Mouse (Mus musculus): ENCODE data around the gene Prox1. TPM values are rescaled to one million over a fixed set of nuclear protein-coding genes. Genes with fewer than 3 reads are reported as not detected.
A peak's percentile ranks its signal among the peaks of the same experiment; 100 is the strongest.

Prox1 gene
- polyA plus RNA-seq, 1 experiment from 2014 or later, result 18.3 TPM

DNA sequence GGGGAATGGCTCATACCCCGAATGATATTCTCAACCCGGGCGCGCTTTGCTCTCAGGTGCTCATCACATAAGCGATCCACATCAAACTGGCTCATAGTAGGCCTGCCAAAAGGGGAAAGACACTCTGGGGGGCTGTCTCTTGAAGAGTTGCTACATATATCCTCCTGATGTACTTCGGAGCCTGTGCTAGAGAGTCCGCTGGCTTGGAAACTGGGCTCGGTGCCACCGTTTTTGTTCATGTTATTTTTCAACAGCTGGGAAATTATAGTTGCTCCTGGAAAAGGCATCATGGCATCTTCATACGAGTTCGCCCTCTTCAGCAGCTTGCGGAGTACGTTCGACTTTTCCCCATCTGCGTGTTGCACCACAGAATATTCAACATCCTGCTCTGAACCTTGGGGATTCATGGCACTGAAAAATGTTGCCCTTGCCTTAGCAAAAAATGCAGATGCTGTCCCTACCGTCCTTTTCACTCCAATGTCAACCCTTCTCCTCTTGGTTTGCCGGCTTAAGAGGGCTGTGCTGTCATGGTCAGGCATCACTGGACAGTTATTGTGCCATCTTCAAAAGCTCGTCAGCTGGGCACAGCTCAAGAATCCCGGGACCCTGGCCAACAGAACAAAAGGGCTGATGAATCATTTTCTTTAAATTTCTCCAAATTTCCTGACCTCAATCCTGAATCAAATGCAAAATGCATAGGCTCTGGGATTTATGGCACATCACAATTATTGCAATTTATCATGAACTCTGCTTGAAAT, 8.6 kb downstream of the Prox1 start:
- H3K4me3 ChIP-seq, result no peak overlapping the region
- peak overlapping the region; percentile 21; the same call in 1 of the 2 replicates for H3K4me2 ChIP-seq
- H3K9ac ChIP-seq, result no peak overlapping the region
- WGBS, result 66% methylated on average over 19 of the region's 19 CpGs
- peaks cover 17% of the 10 kb centered on the region for H3K4me1 ChIP-seq (replicated peaks)
- H3K36me3 ChIP-seq, result peaks cover 13% of the 10 kb centered on the region
- H3K9me3 ChIP-seq (replicated peaks), result no peaks in the 10 kb centered on the region
- no peak for ATAC-seq (replicated peaks; ENCODE audit: insufficient number of reproducible peaks, insufficient read depth, low FRiP score, low read depth)
- H3K27me3 ChIP-seq, result no peaks in the 10 kb centered on the region
- peak overlapping the region; percentile 8; the same call in 1 of the 2 replicates for H3K27ac ChIP-seq

DNA sequence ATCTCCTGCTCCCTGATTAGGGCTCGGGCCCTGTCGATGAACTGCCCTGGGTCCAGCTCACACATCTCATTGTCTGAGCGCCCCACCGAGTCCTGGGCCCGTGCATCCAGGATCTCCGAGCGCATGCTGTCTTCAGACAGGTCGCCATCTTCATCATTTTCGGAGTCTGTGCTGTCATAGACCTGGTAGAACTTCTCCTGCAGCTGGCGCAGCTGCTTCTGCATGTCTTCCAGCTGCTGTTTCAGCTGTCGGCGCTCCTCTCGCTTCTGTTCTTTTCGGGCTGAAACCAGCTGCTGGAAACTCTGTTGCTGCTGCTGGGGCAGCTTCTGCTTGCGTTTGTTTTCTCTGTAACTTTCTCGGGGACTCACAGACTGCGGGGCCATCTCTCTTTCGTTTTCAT, 9.2 kb downstream of the Prox1 start:
- Histone ChIP-seq H3K4me1 (replicated peaks) (peaks cover 17% of the 10 kb centered on the region), H3K4me3 (no peak overlapping the region), H3K9ac (no peak overlapping the region)

DNA sequence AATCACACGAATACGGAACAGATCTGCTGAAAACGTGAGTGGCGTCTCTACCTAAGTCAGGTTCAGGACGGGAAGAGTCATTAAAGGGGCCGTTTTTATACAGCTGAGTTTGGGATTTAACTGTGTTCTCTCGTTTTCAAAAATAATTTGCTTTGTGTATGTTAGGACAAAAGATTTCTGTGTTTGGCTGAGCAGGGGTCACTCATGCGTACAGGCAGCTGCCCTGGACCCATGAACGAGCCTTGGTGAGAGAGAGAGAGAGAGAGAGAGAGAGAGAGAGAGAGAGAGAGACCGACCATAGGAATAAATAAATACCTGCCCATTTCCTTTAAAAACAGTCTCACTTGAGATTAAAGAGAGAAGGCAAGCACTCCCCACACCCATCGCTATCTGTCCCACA, 11.1 kb downstream of the Prox1 start:
- peaks cover 14% of the 10 kb centered on the region for H3K4me1 ChIP-seq (replicated peaks)
- H3K4me3 ChIP-seq, result no peak overlapping the region
- H3K9me3 ChIP-seq (replicated peaks), result no peaks in the 10 kb centered on the region
- H3K9ac ChIP-seq, result no peak overlapping the region
- H3K27me3 ChIP-seq, result no peaks in the 10 kb centered on the region
- H3K27ac ChIP-seq, result no peak overlapping the region
- ATAC-seq (replicated peaks; ENCODE audit: insufficient number of reproducible peaks, insufficient read depth, low FRiP score, low read depth), result no peak
- 79% methylated on average over 11 of the region's 11 CpGs for WGBS
- H3K4me2 ChIP-seq, result no peak overlapping the region
- H3K36me3 ChIP-seq, result peaks cover 13% of the 10 kb centered on the region

More for the DNA sequence above, 9.2 kb downstream of the Prox1 start:
- Histone ChIP-seq H3K36me3 (peaks cover 13% of the 10 kb centered on the region), H3K27ac (peak overlapping the region; percentile 8; the same call in 1 of the 2 replicates), H3K4me2 (peak overlapping the region; percentile 21; the same call in 1 of the 2 replicates), H3K9me3 (replicated peaks) (no peaks in the 10 kb centered on the region), H3K27me3 (no peaks in the 10 kb centered on the region)
- WGBS, result 73% methylated on average over 18 of the region's 18 CpGs
- no peak for ATAC-seq (replicated peaks; ENCODE audit: insufficient number of reproducible peaks, insufficient read depth, low FRiP score, low read depth)

DNA sequence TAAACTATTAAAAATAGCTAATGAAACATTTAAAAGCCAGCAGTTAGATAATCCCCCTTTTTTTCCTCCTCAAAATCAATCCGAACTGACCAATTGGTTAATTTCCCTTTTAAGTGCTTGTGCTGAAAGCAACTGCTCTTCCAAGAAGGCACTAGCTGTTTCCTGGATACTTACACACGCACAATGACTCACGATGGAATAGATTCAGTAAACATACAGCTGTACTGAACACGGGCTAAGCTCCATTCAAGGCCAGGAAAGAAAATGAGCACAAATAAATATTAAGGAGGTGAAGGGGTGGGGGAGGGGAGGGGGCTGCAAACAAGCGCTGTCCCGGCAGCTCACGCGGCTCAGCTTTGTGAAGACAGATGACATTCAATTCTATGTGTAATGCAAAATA, 14.8 kb downstream of the Prox1 start:
- Histone ChIP-seq H3K4me3 (no peak overlapping the region), H3K9me3 (replicated peaks) (no peaks in the 10 kb centered on the region), H3K27me3 (no peaks in the 10 kb centered on the region), H3K9ac (no peak overlapping the region), H3K27ac (no peak overlapping the region), H3K36me3 (peaks cover 12% of the 10 kb centered on the region), H3K4me1 (replicated peaks) (no peaks in the 10 kb centered on the region; the same call in 1 of the 2 replicates), H3K4me2 (no peak overlapping the region)
- WGBS, result 50% methylated on average over 8 of the region's 8 CpGs
- no peak for ATAC-seq (replicated peaks; ENCODE audit: insufficient number of reproducible peaks, insufficient read depth, low FRiP score, low read depth)

DNA sequence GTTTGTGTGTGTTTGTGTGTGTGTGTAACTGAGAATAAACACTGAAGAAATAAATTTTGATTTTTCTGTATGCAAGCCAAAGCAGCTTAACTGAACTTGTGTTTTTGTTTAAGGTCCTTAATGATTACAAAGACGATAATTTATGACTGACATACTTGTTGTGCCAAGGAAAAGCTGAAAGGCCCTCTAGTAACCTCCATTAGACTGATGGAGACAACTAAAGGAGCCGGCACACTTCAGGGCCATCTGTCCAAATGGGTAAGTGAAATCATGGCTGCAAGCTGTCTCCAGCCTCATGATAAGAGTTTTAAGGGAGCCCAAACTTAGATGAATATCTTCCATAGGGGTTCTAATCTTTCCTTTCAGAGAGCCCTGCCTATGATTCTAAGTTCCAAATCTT, 15.5 kb downstream of the Prox1 start:
- no peak for ATAC-seq (replicated peaks; ENCODE audit: insufficient number of reproducible peaks, insufficient read depth, low FRiP score, low read depth)
- H3K27me3 ChIP-seq, result no peaks in the 10 kb centered on the region

DNA sequence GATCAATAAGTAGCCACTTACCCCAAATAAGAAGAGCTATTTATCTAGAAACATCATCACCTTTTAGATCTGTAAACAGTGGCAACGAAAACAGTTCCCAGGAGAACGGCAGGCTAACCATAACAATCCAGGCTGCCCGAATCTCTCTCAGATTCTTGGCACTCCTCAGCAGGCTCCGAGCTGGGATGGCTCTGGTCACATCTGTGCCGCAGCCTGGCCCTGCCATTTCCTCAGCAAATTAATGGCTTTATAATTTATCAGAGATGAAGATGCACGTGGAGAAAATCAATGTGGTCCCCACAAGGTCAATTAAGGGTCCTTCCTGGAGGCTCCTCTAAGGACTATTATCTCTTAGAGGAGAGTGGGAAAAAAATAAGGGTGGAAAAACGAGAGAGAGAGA, 16.2 kb downstream of the Prox1 start:
- Histone ChIP-seq H3K27me3 (no peaks in the 10 kb centered on the region), H3K4me3 (no peak overlapping the region), H3K9ac (no peak overlapping the region), H3K27ac (no peak overlapping the region), H3K4me2 (no peak overlapping the region), H3K36me3 (peaks cover 4% of the 10 kb centered on the region; the same call in 1 of the 2 replicates), H3K4me1 (replicated peaks) (peaks cover 7% of the 10 kb centered on the region), H3K9me3 (replicated peaks) (no peaks in the 10 kb centered on the region)
- ATAC-seq (replicated peaks; ENCODE audit: insufficient number of reproducible peaks, insufficient read depth, low FRiP score, low read depth), result no peak
- WGBS, result 34% methylated on average over 7 of the region's 7 CpGs

More for the DNA sequence above, 15.5 kb downstream of the Prox1 start:
- Histone ChIP-seq H3K27ac (no peak overlapping the region), H3K36me3 (peaks cover 5% of the 10 kb centered on the region), H3K4me2 (no peak overlapping the region), H3K4me1 (replicated peaks) (no peaks in the 10 kb centered on the region; the same call in 1 of the 2 replicates), H3K9ac (no peak overlapping the region), H3K9me3 (replicated peaks) (no peaks in the 10 kb centered on the region), H3K4me3 (no peak overlapping the region)
- whole genome bisulfite sequencing, result 54% methylated on average over 2 of the region's 2 CpGs

DNA sequence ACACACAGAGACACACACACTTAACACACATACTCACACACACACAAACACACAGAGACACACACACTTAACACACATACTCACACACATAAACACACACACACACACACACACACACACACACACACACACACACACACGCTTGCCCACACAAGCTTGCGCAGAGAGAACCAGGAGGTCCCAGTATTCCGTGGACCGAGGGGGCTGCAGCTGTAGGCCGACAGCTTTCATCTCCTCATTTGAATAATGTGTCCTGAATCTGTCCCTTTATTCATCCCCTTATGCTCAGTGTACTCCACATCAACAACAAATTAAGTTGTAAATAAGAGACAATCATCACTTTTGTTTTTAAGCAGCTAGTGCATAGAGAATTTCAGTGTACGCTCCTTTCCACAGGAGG, 17.9 kb downstream of the Prox1 start:
- Histone ChIP-seq H3K4me2 (no peak overlapping the region), H3K9ac (no peak overlapping the region), H3K27me3 (no peaks in the 10 kb centered on the region), H3K27ac (no peak overlapping the region), H3K9me3 (replicated peaks) (no peaks in the 10 kb centered on the region), H3K4me1 (replicated peaks) (peaks cover 14% of the 10 kb centered on the region), H3K4me3 (no peak overlapping the region), H3K36me3 (peaks cover 4% of the 10 kb centered on the region; the same call in 1 of the 2 replicates)
- ATAC-seq (replicated peaks; ENCODE audit: insufficient number of reproducible peaks, insufficient read depth, low FRiP score, low read depth), result no peak
- WGBS, result 92% methylated on average over 6 of the region's 6 CpGs

DNA sequence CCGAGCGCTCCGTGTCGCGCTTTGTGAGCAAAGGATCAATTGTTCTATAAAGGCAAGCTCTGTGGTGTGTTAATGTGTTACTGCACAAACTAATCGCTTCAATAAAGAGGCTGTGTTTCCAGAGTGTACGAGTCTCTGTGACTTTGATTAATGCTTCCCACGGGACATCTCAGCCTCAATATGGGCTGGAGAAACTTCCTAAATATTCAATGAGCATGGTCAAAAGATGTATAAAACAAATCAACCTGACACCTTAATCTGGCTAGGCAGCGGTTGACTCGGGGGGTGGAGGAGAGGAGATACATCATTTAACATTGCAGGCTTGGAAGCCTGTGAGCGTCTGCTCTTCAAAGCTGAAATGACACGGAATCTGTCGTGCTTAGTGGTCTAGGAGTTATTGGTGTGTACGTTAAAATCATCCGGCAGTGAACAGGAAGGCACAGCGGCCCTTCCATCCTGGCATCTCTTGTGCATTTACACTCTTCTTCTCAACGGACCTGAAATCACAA, 21.2 kb downstream of the Prox1 start:
- no peak overlapping the region for H3K4me2 ChIP-seq
- peaks cover 24% of the 10 kb centered on the region for H3K4me1 ChIP-seq (replicated peaks)
- peaks cover 4% of the 10 kb centered on the region; the same call in 1 of the 2 replicates for H3K36me3 ChIP-seq
- peak overlapping the region; percentile 12; the same call in 1 of the 2 replicates for H3K27ac ChIP-seq
- no peaks in the 10 kb centered on the region for H3K9me3 ChIP-seq (replicated peaks)
- H3K4me3 ChIP-seq, result no peak overlapping the region
- no peak overlapping the region for H3K9ac ChIP-seq
- H3K27me3 ChIP-seq, result no peaks in the 10 kb centered on the region
- 62% methylated on average over 17 of the region's 17 CpGs for WGBS
- no peak for ATAC-seq (replicated peaks; ENCODE audit: insufficient number of reproducible peaks, insufficient read depth, low FRiP score, low read depth)

DNA sequence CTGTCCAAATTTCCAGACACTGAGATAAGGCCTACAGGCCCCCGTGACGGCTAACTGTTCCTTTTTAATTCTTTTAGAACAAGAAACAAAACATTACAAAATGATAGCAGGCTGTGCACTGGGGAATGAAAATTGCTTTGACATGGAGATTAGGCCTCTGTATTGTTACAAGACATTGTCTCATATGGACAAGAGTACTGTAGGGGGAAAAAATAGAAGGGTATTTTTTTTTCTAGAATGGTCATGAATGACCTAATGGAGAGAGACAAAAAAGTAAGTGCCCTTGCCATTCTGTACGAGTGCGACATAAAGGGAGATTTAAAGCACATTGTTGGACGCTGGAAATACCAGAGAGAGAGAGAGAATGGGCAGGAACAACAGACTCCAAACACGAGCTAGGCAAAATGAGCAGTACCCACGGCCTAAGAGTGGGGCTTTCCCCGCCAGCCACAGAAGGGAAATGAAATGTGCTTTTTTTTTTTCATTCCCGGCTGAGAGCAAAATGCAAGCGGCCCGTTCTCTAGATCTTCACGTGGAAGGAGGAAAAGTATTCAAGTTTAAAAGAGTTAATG, 21.8 kb downstream of the Prox1 start:
- Histone ChIP-seq H3K27ac (peak overlapping the region; percentile 12; the same call in 1 of the 2 replicates), H3K4me3 (no peak overlapping the region), H3K27me3 (no peaks in the 10 kb centered on the region), H3K4me2 (no peak overlapping the region), H3K4me1 (replicated peaks) (peaks cover 28% of the 10 kb centered on the region), H3K9me3 (replicated peaks) (no peaks in the 10 kb centered on the region), H3K9ac (no peak overlapping the region), H3K36me3 (peaks cover 4% of the 10 kb centered on the region; the same call in 1 of the 2 replicates)
- ATAC-seq (replicated peaks; ENCODE audit: insufficient number of reproducible peaks, insufficient read depth, low FRiP score, low read depth), result no peak
- WGBS, result 38% methylated on average over 12 of the region's 12 CpGs

DNA sequence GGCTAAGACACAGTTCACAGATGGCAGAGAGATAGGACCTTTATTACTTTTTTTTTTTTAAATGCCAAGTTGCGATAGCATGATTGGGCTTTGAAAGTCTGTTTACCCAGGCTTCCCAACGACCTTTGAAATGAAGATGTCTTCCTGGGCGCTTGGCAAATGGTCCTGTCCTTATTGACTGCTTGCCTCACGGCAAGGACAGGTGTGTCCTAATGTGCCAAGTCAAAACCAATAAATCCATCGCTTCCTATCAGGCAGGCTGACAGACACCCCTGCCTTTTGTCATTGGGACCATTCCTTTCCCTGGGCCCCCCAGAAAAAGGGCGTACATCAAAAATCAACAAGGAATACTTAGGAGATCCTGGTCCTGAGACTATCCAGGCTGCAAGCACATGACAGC, 22.7 kb downstream of the Prox1 start:
- Histone ChIP-seq H3K9ac (no peak overlapping the region), H3K27ac (no peak overlapping the region), H3K27me3 (no peaks in the 10 kb centered on the region), H3K4me2 (no peak overlapping the region), H3K4me3 (no peak overlapping the region), H3K36me3 (no peaks in the 10 kb centered on the region; the same call in 1 of the 2 replicates), H3K9me3 (replicated peaks) (no peaks in the 10 kb centered on the region), H3K4me1 (replicated peaks) (peaks cover 37% of the 10 kb centered on the region)
- no peak for ATAC-seq (replicated peaks; ENCODE audit: insufficient number of reproducible peaks, insufficient read depth, low FRiP score, low read depth)
- WGBS, result 78% methylated on average over 6 of the region's 6 CpGs

DNA sequence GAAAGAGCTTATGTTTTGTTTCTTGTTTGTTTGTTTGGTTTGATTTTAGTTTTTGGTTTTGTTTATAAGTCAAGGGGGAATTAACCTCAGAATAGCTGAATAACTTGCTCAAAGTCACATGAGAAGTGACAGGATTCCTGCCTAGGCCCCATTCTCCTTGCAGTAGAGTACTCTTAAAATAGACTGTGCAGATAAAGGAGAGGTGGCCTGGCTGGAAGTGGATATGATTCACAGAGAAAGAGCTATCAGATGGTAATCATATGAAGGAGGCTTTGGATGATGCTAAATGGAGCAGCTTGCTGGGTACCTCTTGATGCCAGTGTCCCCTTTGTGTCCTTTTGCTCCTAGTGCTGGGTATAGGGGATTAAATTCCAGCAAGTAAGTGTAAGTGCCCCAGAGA, 26.1 kb downstream of the Prox1 start:
- H3K4me3 ChIP-seq, result no peak overlapping the region
- H3K27me3 ChIP-seq, result no peaks in the 10 kb centered on the region
- no peak for ATAC-seq (replicated peaks; ENCODE audit: insufficient number of reproducible peaks, insufficient read depth, low FRiP score, low read depth)
- H3K27ac ChIP-seq, result peak overlapping the region; percentile 89
- H3K9ac ChIP-seq, result no peak overlapping the region
- no peaks in the 10 kb centered on the region for H3K9me3 ChIP-seq (replicated peaks)
- H3K4me1 ChIP-seq (replicated peaks), result peaks cover 40% of the 10 kb centered on the region
- H3K36me3 ChIP-seq, result 0 out of 2 replicates have a peak, but pooled peaks cover 4% of the 10 kb centered on the region
- H3K4me2 ChIP-seq, result peak overlapping the region; percentile 0

Measured in heart, embryonic 15.5 days (tissue).